Mouse (Mus musculus) thymus, postnatal 4 days (tissue): ENCODE data around the gene Nr1d2.
"Not testable (repeated sequence)": the region's sequence is repeated elsewhere in the genome, so short reads cannot be mapped to it uniquely, and the experiment has no call there.

ENCODE experiments used
- DNase-seq: peaks from one replicate; pipeline ENCODE4 v3.0.0; 2021

Gene Nr1d2

GRCm38 (mm10) chr14:18231866-18232265, 7.1 kb downstream of the Nr1d2 start:
- not testable (repeated sequence) for DNase-seq

GRCm38 (mm10) chr14:18229751-18230150, 9.2 kb downstream of the Nr1d2 start:
- DNase-seq = not testable (repeated sequence)

DNA sequence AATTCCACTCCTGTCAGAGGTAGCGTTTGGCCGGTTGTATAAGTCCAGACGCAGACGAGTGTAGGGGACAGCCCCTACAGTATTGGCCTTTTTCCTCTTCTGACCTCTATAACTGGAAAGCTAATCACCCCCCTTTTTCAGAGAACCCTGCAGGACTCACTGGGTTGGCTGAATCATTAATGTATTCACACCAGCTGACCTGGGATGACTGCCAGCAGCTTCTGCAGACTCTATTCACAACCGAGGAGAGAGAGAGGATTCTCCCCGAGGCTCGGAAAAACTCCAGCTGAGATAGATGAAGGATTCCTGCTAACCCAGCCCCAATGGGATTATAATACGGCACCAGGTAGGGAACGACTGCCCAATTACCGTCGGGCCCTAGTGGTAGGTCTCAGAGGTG, 12.7 kb downstream of the Nr1d2 start:
- DNase-seq = not testable (repeated sequence)

GRCm38 (mm10) chr14:18225431-18225830, 13.5 kb downstream of the Nr1d2 start:
- DNase-seq = not testable (repeated sequence)

DNA sequence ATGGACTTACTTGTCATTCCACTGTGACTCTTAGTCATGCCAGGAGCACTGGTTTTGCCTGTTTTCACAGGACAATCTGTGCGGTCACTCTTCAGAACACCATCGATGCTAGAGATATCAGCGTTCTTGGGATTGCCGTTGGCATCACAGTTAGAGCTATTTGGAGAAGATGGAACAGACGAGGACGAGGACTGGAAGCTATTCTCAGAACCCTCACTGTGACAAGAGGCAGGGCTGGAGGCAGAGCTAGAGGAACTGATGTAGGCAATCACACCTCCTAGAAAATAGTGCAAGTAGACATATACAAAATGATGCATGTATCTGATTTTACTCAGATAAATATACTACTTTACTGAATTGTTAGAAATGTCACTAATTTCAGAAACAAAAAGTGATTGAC, 16.9 kb downstream of the Nr1d2 start:
- DNase-seq = no peak

- no peak for DNase-seq
These were observed 21.8 kb downstream of the Nr1d2 start for GRCm38 (mm10) chr14:18217158-18217557.

DNA sequence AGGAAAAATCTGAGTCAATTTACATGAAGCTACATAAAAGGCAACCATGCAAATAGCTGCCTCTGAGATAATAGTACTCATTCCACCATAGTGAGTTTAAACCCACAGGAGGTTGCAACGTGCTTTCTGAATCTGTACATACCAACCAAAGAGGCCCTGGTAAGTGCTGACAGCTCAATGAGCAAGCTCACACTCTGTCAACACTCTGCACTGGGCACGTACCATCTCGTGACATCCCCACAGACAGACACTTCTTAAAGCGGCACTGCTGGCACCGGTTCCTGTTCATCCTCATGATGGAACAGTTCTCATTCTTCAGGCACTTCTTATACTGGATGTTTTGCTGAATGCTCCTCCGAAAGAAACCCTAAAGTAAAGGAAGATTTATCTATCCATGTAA, 22.5 kb downstream of the Nr1d2 start:
- no peak for DNase-seq

DNA sequence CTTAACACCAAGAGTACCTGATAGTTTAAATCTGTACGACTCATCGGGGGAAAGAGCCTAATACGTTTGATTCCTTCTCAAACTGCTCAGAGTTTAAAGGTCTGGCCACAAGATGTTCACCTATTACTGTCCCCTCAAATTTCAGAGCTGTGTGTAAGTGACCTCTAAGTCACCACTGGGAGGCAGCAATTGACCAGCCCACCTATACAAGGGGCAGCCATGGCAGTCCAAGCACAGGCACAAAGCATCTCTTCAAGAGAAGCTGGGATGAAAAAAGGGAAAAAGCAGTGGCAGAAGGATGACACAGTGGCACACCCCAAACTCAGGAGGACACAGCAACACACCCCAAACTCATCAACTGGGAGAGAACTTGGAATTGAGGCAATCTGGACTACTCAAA, 28.1 kb downstream of the Nr1d2 start:
- peak; percentile 13 for DNase-seq

- DNase-seq = not testable (repeated sequence)
These were observed 34.6 kb downstream of the Nr1d2 start for GRCm38 (mm10) chr14:18204315-18204714.

GRCm38 (mm10) chr14:18201413-18201812, 37.5 kb downstream of the Nr1d2 start:
- no peak for DNase-seq

- peak; percentile 66 for DNase-seq
These were observed 52.0 kb downstream of the Nr1d2 start for GRCm38 (mm10) chr14:18186883-18187417.

DNA sequence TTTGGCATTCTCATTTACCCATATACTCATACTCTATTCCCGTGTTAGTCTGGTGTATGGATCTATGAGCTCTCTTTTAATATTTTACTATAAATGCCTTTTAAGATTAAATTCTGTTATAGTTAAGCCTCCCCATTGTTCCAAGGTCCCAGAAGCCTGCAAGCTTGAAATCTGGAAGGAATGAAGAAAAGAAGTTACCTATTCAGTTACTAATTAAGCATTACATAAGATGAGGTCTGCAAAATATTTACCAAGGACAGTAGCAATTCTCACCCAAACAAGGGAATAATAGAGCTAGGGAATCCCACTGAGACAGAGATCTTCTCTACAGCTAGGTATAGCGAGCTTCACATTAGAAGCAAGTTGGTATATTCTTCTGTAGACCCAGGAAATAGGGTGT, 61.4 kb downstream of the Nr1d2 start:
- not testable (repeated sequence) for DNase-seq

- DNase-seq = no peak
These were observed 71.3 kb downstream of the Nr1d2 start for GRCm38 (mm10) chr14:18167597-18167996.

- DNase-seq = peak; percentile 72
These were observed 71.9 kb downstream of the Nr1d2 start for GRCm38 (mm10) chr14:18167041-18167440.
